Mouse (Mus musculus) lung, embryonic 16.5 days (tissue): ENCODE measurements around the gene Socs4. TPM values are rescaled to one million over a fixed set of nuclear protein-coding genes. Genes with fewer than 3 reads are reported as not detected.

Experiments
- polyA plus RNA-seq: library from polyadenylated mRNA; unstranded; fragments of >200 nt; fragmentation: Nextera tagmentation; extraction: Ambion mirVana; gene quantifications from 2 replicates; pipeline ENCODE4 v1.2.1, GENCODE M21; 2015

The Socs4 gene
- polyA plus RNA-seq, 1 experiment from 2014 or later: 2.8 TPM

Other genes with a start within 250 kb of the Socs4 start
- gene Gch1, start 87.5 kb upstream of the Socs4 start, polyA plus RNA-seq: 4.6 and 5.6 TPM in 2 replicates
- 30.8 and 32.9 TPM in 2 replicates for gene Wdhd1, start 74 bp upstream of the Socs4 start, polyA plus RNA-seq
- gene Mapk1ip1l, start 21.3 kb downstream of the Socs4 start, polyA plus RNA-seq: 63.0 and 71.0 TPM in 2 replicates
- 67.9 and 98.7 TPM in 2 replicates for gene Lgals3, start 90.8 kb downstream of the Socs4 start, polyA plus RNA-seq
- 44.2 and 49.7 TPM in 2 replicates for gene Dlgap5, start 141.5 kb downstream of the Socs4 start, polyA plus RNA-seq
- 21.3 and 22.3 TPM in 2 replicates for gene Fbxo34, start 173.5 kb downstream of the Socs4 start, polyA plus RNA-seq